Mouse (Mus musculus) lung, embryonic 14.5 days (tissue): Measurements from ENCODE around the gene Gm20388. TPM values are rescaled to one million over a fixed set of nuclear protein-coding genes. Genes with fewer than 3 reads are reported as not detected.
A peak's percentile ranks its signal among the peaks of the same experiment; 100 is the strongest.

Source experiments
- ATAC-seq: fragments of 200-750 bp; cut with Nextera tagmentation; 2 replicates; pipeline ENCODE4 v1.8.0; 2017; ENCODE audit warnings: mild to moderate bottlenecking, moderate TSS enrichment, moderate library complexity; ENCODE audit not compliant: insufficient read depth
- DNase-seq: peaks from one replicate; pipeline ENCODE4 v3.0.0-alpha.2; 2015
- H3K27ac ChIP-seq: fragments of 300-500 bp; sonication (generic); 2 replicates; pipeline ENCODE4 v1.5.1; 2014; ENCODE audit warnings: low read depth, mild to moderate bottlenecking, moderate library complexity
- H3K27me3 ChIP-seq: fragments of 300-500 bp; sonication (generic); 2 replicates; pipeline ENCODE4 v1.6.1; 2014; ENCODE audit warnings: low read length, control low read depth; ENCODE audit not compliant: insufficient read depth
- H3K36me3 ChIP-seq: fragments of 300-500 bp; sonication (generic); 2 replicates; pipeline ENCODE4 v1.6.1; 2014; ENCODE audit warnings: control low read depth; ENCODE audit not compliant: insufficient read depth
- H3K4me1 ChIP-seq: fragments of 300-500 bp; sonication (generic); 2 replicates; pipeline ENCODE4 v1.6.1; 2014; ENCODE audit warnings: antibody characterized with exemption, control low read depth; ENCODE audit not compliant: insufficient read depth
- H3K4me2 ChIP-seq: fragments of 300-500 bp; sonication (generic); 2 replicates; pipeline ENCODE4 v1.6.1; 2014; ENCODE audit warnings: mild to moderate bottlenecking
- H3K4me3 ChIP-seq: fragments of 300-500 bp; sonication (generic); 2 replicates; pipeline ENCODE4 v1.5.1; 2014; ENCODE audit warnings: low read depth, low read length
- H3K9ac ChIP-seq: fragments of 300-500 bp; sonication (generic); 2 replicates; pipeline ENCODE4 v1.6.1; 2014
- H3K9me3 ChIP-seq: fragments of 300-500 bp; sonication (generic); 2 replicates; pipeline ENCODE4 v1.6.1; 2016; ENCODE audit warnings: low read depth, low read length, control low read depth
- CTCF ChIP-seq: IDR thresholded peaks from 2 replicates; pipeline ENCODE4 v1.5.1; 2016; ENCODE audit warnings: antibody characterized with exemption, low read depth
- WGBS: fragments of 180-500 bp; shearing (Covaris S2); extraction: QIAGEN DNeasy Blood & Tissue Kit; methylation state at CpG from one replicate; pipeline ENCODE4 v1.1.7; 2014; 5-methylcytosine and 5-hydroxymethylcytosine counted together
- polyA plus RNA-seq: library from polyadenylated mRNA; unstranded; fragments of >200 nt; fragmentation: Nextera tagmentation; extraction: Ambion mirVana; gene quantifications from 2 replicates; pipeline ENCODE4 v1.2.1, GENCODE M21; 2014

Gm20388 gene
- polyA plus RNA-seq, 1 experiment from 2014 or later: not detected

GRCm38 (mm10) chr8:123732332-123732731 lies 3821.7 kb downstream of the Gm20388 start:
- no peaks in the 10 kb centered on the region for H3K36me3 ChIP-seq
- no peaks in the 10 kb centered on the region for H3K27me3 ChIP-seq
- no peak for TF ChIP-seq CTCF
- peaks cover 10% of the 10 kb centered on the region for H3K4me1 ChIP-seq
- H3K9ac ChIP-seq: no peak overlapping the region
- WGBS: 13% methylated on average over 4 of the region's 4 CpGs
- H3K4me3 ChIP-seq: no peak overlapping the region
- ATAC-seq: peak; percentile 65; the same call in 1 of the 2 replicates
- H3K9me3 ChIP-seq: no peaks in the 10 kb centered on the region
- peak; percentile 66 for DNase-seq
- H3K4me2 ChIP-seq: no peak overlapping the region
- peak overlapping the region; percentile 55; the same call in 1 of the 2 replicates for H3K27ac ChIP-seq

DNA sequence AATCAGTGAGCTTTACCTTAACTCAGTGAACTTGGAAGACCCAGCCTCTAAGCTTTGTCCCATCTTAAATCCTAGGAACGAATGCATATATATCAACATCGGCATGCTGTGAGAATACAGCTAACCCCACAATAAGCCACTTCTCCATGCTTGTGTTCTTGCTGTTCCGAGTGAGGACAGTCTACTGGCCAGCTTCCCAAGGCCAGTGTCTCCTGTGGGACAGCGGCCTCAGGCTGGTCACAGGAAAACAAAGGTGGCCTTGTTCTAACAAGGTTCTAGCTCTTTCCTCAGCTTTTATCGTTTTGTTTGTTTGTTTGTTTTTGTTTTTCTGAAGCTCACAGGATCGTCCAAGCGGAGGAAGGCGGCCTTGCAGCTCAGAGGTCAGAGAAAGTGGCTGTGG lies 3823.8 kb downstream of the Gm20388 start:
- Histone ChIP-seq H3K9ac (no peak overlapping the region), H3K4me2 (no peak overlapping the region), H3K27ac (no peak overlapping the region), H3K9me3 (no peaks in the 10 kb centered on the region), H3K4me1 (peaks cover 10% of the 10 kb centered on the region), H3K4me3 (no peak overlapping the region), H3K27me3 (no peaks in the 10 kb centered on the region), H3K36me3 (no peaks in the 10 kb centered on the region)
- DNase-seq (no peak), ATAC-seq (no peak)
- WGBS: 77% methylated on average over 8 of the region's 8 CpGs
- TF ChIP-seq CTCF: no peak

DNA sequence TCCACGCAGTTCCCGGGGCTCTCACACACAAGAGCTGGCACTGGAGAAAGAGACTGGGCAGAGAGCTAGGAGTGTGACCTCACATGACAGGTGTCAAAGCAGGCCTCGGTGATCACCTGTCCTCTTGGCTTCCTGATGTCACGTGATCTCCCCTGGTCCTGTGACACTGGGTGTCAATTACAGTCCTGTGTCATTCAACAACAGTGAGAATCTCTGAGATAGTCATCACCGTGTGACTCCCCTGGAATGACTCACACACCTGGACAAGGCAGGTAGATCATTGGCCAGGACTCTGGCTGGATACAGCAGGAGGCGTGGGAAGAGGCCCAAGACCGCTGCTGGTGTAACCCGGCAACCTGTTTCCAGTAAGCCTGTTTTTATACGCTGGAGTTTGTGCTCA lies 3826.3 kb downstream of the Gm20388 start:
- no peak for TF ChIP-seq CTCF
- no peaks in the 10 kb centered on the region for H3K27me3 ChIP-seq
- no peak overlapping the region for H3K9ac ChIP-seq
- 54% methylated on average over 9 of the region's 9 CpGs for WGBS
- H3K4me2 ChIP-seq: no peak overlapping the region
- no peak for ATAC-seq
- DNase-seq: no peak
- no peak overlapping the region for H3K4me3 ChIP-seq
- no peaks in the 10 kb centered on the region for H3K36me3 ChIP-seq
- no peak overlapping the region for H3K27ac ChIP-seq
- H3K4me1 ChIP-seq: 0 out of 2 replicates have a peak, but pooled peaks cover 4% of the 10 kb centered on the region
- H3K9me3 ChIP-seq: no peaks in the 10 kb centered on the region

DNA sequence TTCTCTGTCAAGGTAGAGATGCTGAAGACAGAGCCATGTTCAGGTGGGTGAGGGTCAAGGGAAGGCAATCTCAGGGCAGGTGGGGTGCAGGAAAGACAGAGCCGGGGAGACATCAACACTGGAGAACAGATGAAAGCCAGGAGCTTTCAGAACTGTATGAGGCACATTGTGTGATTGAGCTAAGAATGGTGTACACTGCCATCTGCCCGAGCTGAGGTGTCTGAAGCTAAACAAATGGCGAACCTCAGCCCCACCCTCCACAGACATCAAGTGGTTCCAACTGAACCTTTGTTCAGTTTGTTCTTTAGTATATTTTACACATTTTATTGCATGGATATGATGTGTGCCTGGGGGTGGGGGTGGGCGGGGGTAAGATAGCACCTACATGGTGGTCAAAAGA lies 3829.6 kb downstream of the Gm20388 start:
- DNase-seq (no peak), ATAC-seq (no peak)
- H3K9ac ChIP-seq: no peak overlapping the region
- WGBS: 43% methylated on average over 4 of the region's 4 CpGs
- no peak overlapping the region for H3K4me2 ChIP-seq
- H3K36me3 ChIP-seq: no peaks in the 10 kb centered on the region
- H3K27me3 ChIP-seq: no peaks in the 10 kb centered on the region
- H3K4me1 ChIP-seq: 0 out of 2 replicates have a peak, but pooled peaks cover 4% of the 10 kb centered on the region
- no peak overlapping the region for H3K27ac ChIP-seq
- no peak for TF ChIP-seq CTCF
- H3K9me3 ChIP-seq: no peaks in the 10 kb centered on the region
- no peak overlapping the region for H3K4me3 ChIP-seq

- Histone ChIP-seq H3K9me3 (no peaks in the 10 kb centered on the region), H3K9ac (no peak overlapping the region), H3K4me2 (no peak overlapping the region), H3K36me3 (no peaks in the 10 kb centered on the region), H3K27ac (no peak overlapping the region), H3K4me3 (no peak overlapping the region), H3K27me3 (no peaks in the 10 kb centered on the region), H3K4me1 (0 out of 2 replicates have a peak, but pooled peaks cover 4% of the 10 kb centered on the region)
- 69% methylated on average over 9 of the region's 9 CpGs for WGBS
- ATAC-seq (no peak), DNase-seq (no peak)
- no peak for TF ChIP-seq CTCF
Observed at GRCm38 (mm10) chr8:123741232-123741631, 3830.6 kb downstream of the Gm20388 start.

DNA sequence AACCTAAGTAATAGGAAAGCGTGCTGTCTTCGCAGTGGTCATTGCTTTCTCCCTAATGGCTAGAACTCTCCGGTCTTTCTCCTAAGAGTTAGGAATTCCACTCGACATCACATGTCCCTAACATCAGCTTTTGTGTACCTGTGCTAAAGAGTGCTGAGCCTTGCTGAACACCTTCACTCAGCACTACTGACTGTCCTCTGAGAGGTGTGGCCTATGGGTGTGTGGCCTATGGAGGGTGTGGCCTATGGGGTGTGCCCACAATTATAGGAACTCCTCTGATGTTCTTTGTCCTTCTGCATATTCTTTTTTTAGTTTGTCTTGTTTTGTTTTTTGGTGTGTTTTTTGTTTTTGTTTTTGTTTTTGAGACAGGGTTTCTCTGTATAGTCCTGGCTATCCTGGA lies 3835.8 kb downstream of the Gm20388 start:
- 81% methylated on average over 4 of the region's 4 CpGs for WGBS
- Histone ChIP-seq H3K4me1 (no peaks in the 10 kb centered on the region), H3K4me3 (no peak overlapping the region), H3K9ac (no peak overlapping the region), H3K27me3 (no peaks in the 10 kb centered on the region), H3K27ac (no peak overlapping the region), H3K36me3 (no peaks in the 10 kb centered on the region), H3K9me3 (no peaks in the 10 kb centered on the region), H3K4me2 (no peak overlapping the region)
- no peak for TF ChIP-seq CTCF
- DNase-seq (no peak), ATAC-seq (no peak)

GRCm38 (mm10) chr8:123747772-123748171 lies 3837.1 kb downstream of the Gm20388 start:
- WGBS: 14% methylated on average over 5 of the region's 5 CpGs
- peaks cover 5% of the 10 kb centered on the region; the same call in 1 of the 2 replicates for H3K4me1 ChIP-seq
- H3K27me3 ChIP-seq: no peaks in the 10 kb centered on the region
- ATAC-seq (peak; percentile 28; the same call in 1 of the 2 replicates), DNase-seq (peak; percentile 84)
- no peaks in the 10 kb centered on the region for H3K36me3 ChIP-seq
- no peak overlapping the region for H3K4me3 ChIP-seq
- TF ChIP-seq CTCF: no peak
- H3K9me3 ChIP-seq: no peaks in the 10 kb centered on the region
- H3K27ac ChIP-seq: peak overlapping the region; percentile 42; the same call in 1 of the 2 replicates
- no peak overlapping the region for H3K4me2 ChIP-seq
- no peak overlapping the region for H3K9ac ChIP-seq
